Mouse (Mus musculus) macrophage (primary cell): Measurements from ENCODE around the gene Gmpr2. TPM values are rescaled to one million over a fixed set of nuclear protein-coding genes. Genes with fewer than 3 reads are reported as not detected.

Source experiments
- H3K27ac ChIP-seq: fragments of 350-480 bp; formaldehyde crosslinking; 2 replicates; pipeline ENCODE4 v1.9.0; 2021
- H3K36me3 ChIP-seq: fragments of 350-480 bp; formaldehyde crosslinking; 2 replicates; pipeline ENCODE4 v1.9.0; 2021; ENCODE audit errors: inconsistent target
- H3K4me3 ChIP-seq: fragments of 350-480 bp; formaldehyde crosslinking; 2 replicates; pipeline ENCODE4 v1.9.0; 2021; ENCODE audit errors: inconsistent target
- H3K79me2 ChIP-seq: fragments of 350-480 bp; formaldehyde crosslinking; 2 replicates; pipeline ENCODE4 v1.9.0; 2021; ENCODE audit errors: inconsistent target
- WGBS: methylation state at CpG from one replicate; pipeline ENCODE4 v1.1.7; 2026; ENCODE audit warnings: inconsistent platforms; ENCODE audit not compliant: missing documents; 5-methylcytosine and 5-hydroxymethylcytosine counted together
- polyA plus RNA-seq: library from polyadenylated mRNA; stranded (reverse); fragments of 250-400 nt; gene quantifications from 3 replicates; pipeline ENCODE4 v1.2.4, GENCODE M21; 2018; ENCODE audit warnings: inconsistent platforms

The Gmpr2 gene
- polyA plus RNA-seq, 1 experiment from 2014 or later: 27.4 TPM

GRCm38 (mm10) chr14:55706051-55706600 is 34.4 kb downstream of the Gmpr2 start:
- Histone ChIP-seq H3K4me3 (no peak overlapping the region), H3K79me2 (no peaks in the 10 kb centered on the region), H3K36me3 (no peaks in the 10 kb centered on the region), H3K27ac (no peak overlapping the region)
- 97% methylated on average over 8 of the region's 8 CpGs for WGBS

- no peak overlapping the region for H3K4me3 ChIP-seq
- H3K79me2 ChIP-seq: no peaks in the 10 kb centered on the region
- WGBS: 94% methylated on average over 5 of the region's 5 CpGs
- H3K27ac ChIP-seq: no peak overlapping the region
- no peaks in the 10 kb centered on the region for H3K36me3 ChIP-seq
These were observed 35.7 kb downstream of the Gmpr2 start for GRCm38 (mm10) chr14:55707397-55707796.

GRCm38 (mm10) chr14:55709509-55709908 is 37.8 kb downstream of the Gmpr2 start:
- H3K4me3 ChIP-seq: no peak overlapping the region
- H3K36me3 ChIP-seq: no peaks in the 10 kb centered on the region
- H3K79me2 ChIP-seq: no peaks in the 10 kb centered on the region
- WGBS: 99% methylated on average over 4 of the region's 4 CpGs
- H3K27ac ChIP-seq: no peak overlapping the region

- Histone ChIP-seq H3K27ac (no peak overlapping the region), H3K36me3 (peaks cover 5% of the 10 kb centered on the region; the same call in 1 of the 2 replicates), H3K4me3 (no peak overlapping the region), H3K79me2 (no peaks in the 10 kb centered on the region)
- WGBS: 86% methylated on average over 7 of the region's 7 CpGs
These were observed 40.0 kb downstream of the Gmpr2 start for GRCm38 (mm10) chr14:55711786-55712185.

- 23% methylated on average over 25 of the region's 25 CpGs for WGBS
- H3K27ac ChIP-seq: no peak overlapping the region
- H3K4me3 ChIP-seq: no peak overlapping the region; the same call in 1 of the 2 replicates
- peaks cover 17% of the 10 kb centered on the region for H3K36me3 ChIP-seq
- no peaks in the 10 kb centered on the region for H3K79me2 ChIP-seq
These were observed 41.4 kb downstream of the Gmpr2 start for GRCm38 (mm10) chr14:55713007-55713728.

GRCm38 (mm10) chr14:55713729-55714122 is 42.0 kb downstream of the Gmpr2 start, which contains the start of gene Tgm1:
Gene Tgm1 (minus strand): TSS chr14:55713926.
- Histone ChIP-seq H3K79me2 (no peaks in the 10 kb centered on the region), H3K36me3 (peaks cover 22% of the 10 kb centered on the region), H3K27ac (no peak within 1 kb of the TSS), H3K4me3 (no peak within 1 kb of the TSS; the same call in 1 of the 2 replicates)
- WGBS: 25% methylated on average over 4 of the region's 4 CpGs

GRCm38 (mm10) chr14:55714893-55715292 is 43.2 kb downstream of the Gmpr2 start:
- no peak overlapping the region for H3K4me3 ChIP-seq
- H3K27ac ChIP-seq: no peak overlapping the region
- 46% methylated on average over 6 of the region's 6 CpGs for WGBS
- peaks cover 33% of the 10 kb centered on the region for H3K36me3 ChIP-seq
- no peaks in the 10 kb centered on the region for H3K79me2 ChIP-seq

- Histone ChIP-seq H3K27ac (no peak overlapping the region), H3K36me3 (peaks cover 34% of the 10 kb centered on the region), H3K79me2 (no peaks in the 10 kb centered on the region), H3K4me3 (no peak overlapping the region)
- 100% methylated on average over 6 of the region's 6 CpGs for WGBS
These were observed 44.5 kb downstream of the Gmpr2 start for GRCm38 (mm10) chr14:55716271-55716670.

GRCm38 (mm10) chr14:55716884-55717283 is 45.1 kb downstream of the Gmpr2 start:
- H3K27ac ChIP-seq: no peak overlapping the region
- peaks cover 34% of the 10 kb centered on the region for H3K36me3 ChIP-seq
- no peak overlapping the region for H3K4me3 ChIP-seq
- WGBS: 93% methylated on average over 8 of the region's 8 CpGs
- H3K79me2 ChIP-seq: no peaks in the 10 kb centered on the region

- no peaks in the 10 kb centered on the region for H3K79me2 ChIP-seq
- no peak overlapping the region for H3K4me3 ChIP-seq
- 83% methylated on average over 6 of the region's 6 CpGs for WGBS
- peaks cover 34% of the 10 kb centered on the region for H3K36me3 ChIP-seq
- no peak overlapping the region for H3K27ac ChIP-seq
These were observed 48.0 kb downstream of the Gmpr2 start for GRCm38 (mm10) chr14:55719737-55720136.

GRCm38 (mm10) chr14:55720666-55721065 is 48.9 kb downstream of the Gmpr2 start:
- peaks cover 34% of the 10 kb centered on the region for H3K36me3 ChIP-seq

GRCm38 (mm10) chr14:55721076-55721475 is 49.3 kb downstream of the Gmpr2 start:
- peak overlapping the region; percentile 35; the same call in 1 of the 2 replicates for H3K4me3 ChIP-seq
- H3K27ac ChIP-seq: no peak overlapping the region
- no peaks in the 10 kb centered on the region for H3K79me2 ChIP-seq
- H3K36me3 ChIP-seq: peaks cover 34% of the 10 kb centered on the region
- WGBS: 93% methylated on average over 6 of the region's 6 CpGs

More at GRCm38 (mm10) chr14:55720666-55721065, 48.9 kb downstream of the Gmpr2 start:
- 97% methylated on average over 12 of the region's 12 CpGs for WGBS
- Histone ChIP-seq H3K79me2 (no peaks in the 10 kb centered on the region), H3K27ac (no peak overlapping the region), H3K4me3 (no peak overlapping the region)

- Histone ChIP-seq H3K27ac (peak within 1 kb of the TSS; percentile 41), H3K4me3 (peak within 1 kb of the TSS; percentile 35), H3K36me3 (peaks cover 28% of the 10 kb centered on the region), H3K79me2 (no peaks in the 10 kb centered on the region)
- WGBS: 2% methylated on average over 50 of the region's 50 CpGs
These were observed 50.1 kb downstream of the Gmpr2 start, which contains the start of gene Rabggta for GRCm38 (mm10) chr14:55721700-55722437. Gene Rabggta (minus strand): TSS chr14:55722263.

GRCm38 (mm10) chr14:55722438-55722945 is 50.8 kb downstream of the Gmpr2 start:
- Histone ChIP-seq H3K36me3 (peaks cover 22% of the 10 kb centered on the region), H3K79me2 (no peaks in the 10 kb centered on the region), H3K4me3 (no peak overlapping the region), H3K27ac (no peak overlapping the region)
- WGBS: 25% methylated on average over 8 of the region's 8 CpGs
